Mouse (Mus musculus) erythroblast, embryonic 14.5 days (primary cell): ENCODE data around the gene Myof. TPM values are rescaled to one million over a fixed set of nuclear protein-coding genes. Genes with fewer than 3 reads are reported as not detected.
A peak's percentile ranks its signal among the peaks of the same experiment; 100 is the strongest.

Source experiments
- H3K27me3 ChIP-seq: 2 replicates; pipeline ENCODE4 v1.6.1; 2012; ENCODE audit warnings: inconsistent platforms; ENCODE audit not compliant: control insufficient read depth
- H3K36me3 ChIP-seq: 2 replicates; pipeline ENCODE4 v1.6.1; 2012; ENCODE audit warnings: mild to moderate bottlenecking, inconsistent platforms; ENCODE audit not compliant: control insufficient read depth
- H3K4me1 ChIP-seq: 2 replicates; pipeline ENCODE4 v1.6.1; 2012; ENCODE audit warnings: inconsistent platforms; ENCODE audit not compliant: control insufficient read depth
- H3K4me3 ChIP-seq: replicated peaks from 2 replicates; pipeline ENCODE3; 2012; ENCODE audit warnings: moderate library complexity, mild to moderate bottlenecking, inconsistent platforms
- H3K9me3 ChIP-seq: 2 replicates; pipeline ENCODE4 v1.6.1; 2012; ENCODE audit warnings: low read length, inconsistent platforms, mixed read lengths; ENCODE audit not compliant: control insufficient read depth
- GATA1 ChIP-seq: IDR thresholded peaks from 2 replicates; pipeline ENCODE4 v1.6.1; 2012; ENCODE audit warnings: low read length, inconsistent platforms, mixed read lengths
- TAL1 ChIP-seq: IDR thresholded peaks from 3 replicates; pipeline ENCODE4 v1.6.1; 2012; ENCODE audit warnings: low read length, inconsistent platforms, mixed read lengths
- polyA plus RNA-seq: library from polyadenylated mRNA; stranded (reverse); fragments of >175 nt; gene quantifications from 2 replicates; pipeline ENCODE4 v1.2.3, GENCODE M21; 2012

Myof gene
- 0.04 TPM in 1 of 2 replicates, not detected in the other for polyA plus RNA-seq

DNA sequence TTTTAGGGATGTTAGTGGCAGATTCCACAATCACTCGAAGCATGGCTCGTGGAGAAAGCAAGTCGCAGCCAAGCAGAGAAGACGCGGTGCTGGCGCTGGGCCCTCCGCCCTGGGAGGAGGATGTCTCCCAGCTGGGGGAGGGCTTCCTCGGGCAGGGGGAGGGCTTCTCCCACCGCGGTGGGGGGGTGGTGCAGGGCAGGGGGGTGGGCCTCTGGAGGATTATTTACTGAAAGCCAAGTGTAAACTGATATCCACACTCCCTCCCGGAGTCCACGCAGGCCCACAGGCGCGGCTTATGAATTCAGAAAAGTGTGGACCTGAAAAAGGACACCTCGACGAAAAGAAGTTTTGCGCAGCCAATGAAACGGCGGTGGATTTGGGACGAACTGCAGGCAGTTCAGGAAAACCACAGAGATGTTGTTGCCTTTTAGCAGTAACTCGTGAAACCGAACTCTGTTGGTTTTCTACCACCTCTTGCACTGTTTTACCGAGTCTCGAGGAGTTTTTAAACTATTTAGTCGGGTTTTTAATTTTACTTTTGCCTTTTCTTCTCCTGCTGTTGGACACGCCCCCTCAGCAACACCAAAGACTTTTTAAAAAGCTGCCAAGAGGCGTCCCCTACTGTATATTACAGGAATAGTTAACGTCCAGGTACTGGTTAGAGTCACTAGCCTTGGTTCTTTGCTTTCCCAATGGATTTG lies at the start of gene Myof:
Gene Myof (minus strand): TSS at position 297 of the 701 bp plus-strand sequence.
- H3K4me3 ChIP-seq = peak within 1 kb of the TSS; percentile 20
- no peak for TF ChIP-seq TAL1
- no peak for TF ChIP-seq GATA1
- H3K27me3 ChIP-seq = peaks cover 29% of the 10 kb centered on the region
- H3K4me1 ChIP-seq = no peaks in the 10 kb centered on the region
- no peaks in the 10 kb centered on the region for H3K36me3 ChIP-seq
- no peaks in the 10 kb centered on the region for H3K9me3 ChIP-seq

DNA sequence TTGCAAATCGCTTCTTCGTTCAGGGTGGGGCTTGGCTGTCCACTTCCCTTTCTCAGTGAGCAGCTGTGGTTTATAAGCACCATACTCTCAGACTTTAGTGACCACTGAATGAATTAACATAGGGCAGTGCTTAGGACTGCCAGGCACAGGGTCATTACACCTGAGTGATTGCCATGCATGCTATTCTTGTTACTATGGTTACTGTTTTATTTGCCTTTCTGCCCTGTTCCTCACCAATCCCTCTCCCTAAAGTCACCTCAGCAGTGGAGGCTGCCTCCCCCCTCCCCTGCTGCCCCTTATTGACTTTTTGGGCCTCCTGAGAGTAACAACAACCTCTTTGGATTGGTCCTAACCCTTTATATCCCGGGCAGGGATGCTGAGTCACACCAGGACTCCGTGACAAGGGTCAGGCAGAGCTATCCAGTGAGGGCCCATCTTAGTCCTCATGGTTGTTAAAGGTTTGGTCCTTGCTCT lies 48.2 kb upstream of the Myof start:
- Histone ChIP-seq H3K27me3 (peaks cover 6% of the 10 kb centered on the region), H3K4me3 (no peak overlapping the region), H3K9me3 (no peaks in the 10 kb centered on the region), H3K36me3 (no peaks in the 10 kb centered on the region), H3K4me1 (no peaks in the 10 kb centered on the region)
- TF ChIP-seq TAL1 (no peak), GATA1 (no peak)

DNA sequence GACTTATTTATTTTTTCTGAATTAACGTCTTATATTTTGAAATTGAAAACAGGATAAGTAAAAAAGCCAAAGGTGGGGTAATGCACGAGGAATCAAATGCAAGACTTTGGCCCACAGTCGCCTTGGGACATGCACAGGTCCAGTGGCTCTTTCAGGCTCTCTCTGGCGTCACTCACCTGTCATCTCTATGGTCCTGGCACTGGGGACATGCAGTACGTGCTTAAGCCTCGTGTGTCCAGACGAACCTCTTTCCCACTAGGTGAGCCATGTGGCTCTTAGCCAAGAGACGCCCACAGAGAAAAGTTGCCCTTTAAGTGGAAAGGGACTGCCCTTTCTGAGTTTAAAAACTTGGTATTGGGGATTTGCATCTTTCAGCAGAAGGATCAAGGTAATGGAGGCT lies 46.0 kb upstream of the Myof start:
- Histone ChIP-seq H3K4me3 (no peak overlapping the region), H3K9me3 (no peaks in the 10 kb centered on the region), H3K27me3 (no peaks in the 10 kb centered on the region), H3K36me3 (no peaks in the 10 kb centered on the region), H3K4me1 (no peaks in the 10 kb centered on the region)
- no peak for TF ChIP-seq GATA1
- TF ChIP-seq TAL1 = no peak

DNA sequence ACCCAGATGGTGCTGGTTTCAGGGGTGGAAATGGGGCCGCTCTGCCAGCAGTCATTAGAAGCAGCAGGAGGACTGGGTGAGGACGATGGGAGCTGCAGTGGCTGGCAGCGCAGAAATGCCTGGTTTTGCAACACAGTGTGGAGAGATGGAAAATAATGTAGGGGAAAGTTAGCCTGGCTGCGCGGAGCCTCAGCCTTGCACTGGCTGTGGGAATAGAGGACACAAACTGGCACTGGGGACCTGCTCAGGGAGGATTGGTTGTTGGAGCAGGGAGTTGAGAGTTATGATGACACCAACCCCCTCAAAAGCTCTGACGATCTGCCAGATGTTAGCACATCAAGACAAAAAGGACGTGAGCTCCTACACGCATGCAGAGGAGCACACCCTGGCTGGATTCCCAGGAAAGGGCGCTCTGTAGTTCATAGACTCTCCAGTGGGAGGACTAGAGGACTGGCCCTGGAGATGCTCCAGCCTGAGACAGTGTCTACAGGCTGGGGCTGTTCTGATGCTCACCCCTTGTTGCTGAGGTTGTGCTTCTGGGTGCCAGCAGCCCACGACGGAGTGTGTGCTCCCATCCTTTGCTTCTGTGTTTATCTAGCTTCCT lies 43.7 kb upstream of the Myof start:
- no peak overlapping the region for H3K4me3 ChIP-seq
- TF ChIP-seq TAL1 (no peak), GATA1 (no peak)
- no peaks in the 10 kb centered on the region for H3K36me3 ChIP-seq
- H3K27me3 ChIP-seq = no peaks in the 10 kb centered on the region
- no peaks in the 10 kb centered on the region for H3K9me3 ChIP-seq
- no peaks in the 10 kb centered on the region for H3K4me1 ChIP-seq

DNA sequence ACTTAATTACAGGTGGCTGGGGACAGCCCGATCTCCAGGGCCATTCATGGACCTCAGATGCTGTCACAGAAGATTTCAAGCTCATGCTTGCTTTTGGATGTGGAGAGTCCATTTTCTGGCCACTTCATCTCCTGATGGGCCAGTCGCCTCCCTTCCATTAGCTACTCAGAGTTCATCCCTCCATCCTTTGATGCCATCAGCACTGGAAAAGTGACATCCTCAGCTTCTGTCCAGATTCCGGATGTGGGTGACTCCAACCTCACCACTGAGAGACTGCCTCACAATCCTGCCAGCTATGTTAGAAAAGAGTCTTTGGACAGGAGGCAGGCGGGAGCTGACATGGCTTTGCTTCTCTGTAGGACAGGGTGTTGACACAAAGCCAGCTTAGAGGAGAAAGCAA lies 42.5 kb upstream of the Myof start:
- TF ChIP-seq GATA1 = no peak
- no peak for TF ChIP-seq TAL1
- no peaks in the 10 kb centered on the region for H3K4me1 ChIP-seq
- H3K4me3 ChIP-seq = no peak overlapping the region
- H3K27me3 ChIP-seq = no peaks in the 10 kb centered on the region
- H3K36me3 ChIP-seq = no peaks in the 10 kb centered on the region
- no peaks in the 10 kb centered on the region for H3K9me3 ChIP-seq

DNA sequence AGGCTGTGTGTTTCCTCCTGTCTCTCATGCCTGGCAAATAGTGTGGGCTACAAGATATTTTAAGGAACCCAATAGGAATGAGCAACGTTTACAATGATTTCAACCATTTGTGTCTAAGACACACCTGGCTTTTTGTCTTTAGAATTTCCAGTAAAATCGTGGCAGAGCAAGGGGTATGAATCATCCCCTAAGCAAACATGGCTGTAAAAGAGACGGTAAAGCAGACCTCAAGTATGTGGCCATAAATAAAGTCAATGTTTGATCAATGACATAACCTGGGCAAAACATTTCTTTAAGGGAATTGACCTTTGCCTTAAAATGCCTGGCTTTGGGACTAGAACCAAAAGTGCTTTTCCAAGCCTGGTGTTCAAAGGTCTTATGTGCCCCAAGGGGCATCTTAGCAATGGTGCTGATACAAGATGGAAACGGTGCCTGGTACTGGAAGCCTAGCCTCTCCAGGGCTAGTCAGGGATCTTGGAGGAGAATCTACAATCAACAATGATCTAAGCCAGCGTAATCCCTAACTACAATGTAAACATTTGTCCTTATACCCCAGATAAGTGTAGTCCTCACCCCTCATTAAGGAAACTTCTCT lies 39.7 kb upstream of the Myof start:
- Histone ChIP-seq H3K9me3 (no peaks in the 10 kb centered on the region), H3K27me3 (no peaks in the 10 kb centered on the region), H3K36me3 (no peaks in the 10 kb centered on the region), H3K4me1 (no peaks in the 10 kb centered on the region), H3K4me3 (no peak overlapping the region)
- TF ChIP-seq TAL1 (no peak), GATA1 (no peak)

DNA sequence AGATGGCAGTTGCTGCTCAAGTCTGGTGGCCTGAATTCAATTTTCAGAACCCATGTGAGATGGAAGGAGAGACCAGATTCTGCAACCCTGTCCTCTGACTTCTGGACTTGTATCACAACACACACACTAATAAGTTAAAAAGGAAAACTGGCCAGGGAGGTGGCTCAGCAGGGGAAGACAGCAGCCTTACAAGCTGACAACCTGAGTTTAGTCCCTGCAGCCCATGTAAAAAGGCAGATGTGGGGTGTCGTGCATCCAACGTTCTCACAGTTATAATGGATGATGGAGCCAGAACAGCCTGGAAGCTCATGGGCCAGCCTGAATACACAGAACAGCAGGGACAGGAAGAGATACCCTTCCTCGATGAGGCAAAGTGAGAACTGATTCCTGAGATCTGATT lies 38.0 kb upstream of the Myof start:
- H3K27me3 ChIP-seq = no peaks in the 10 kb centered on the region
- no peaks in the 10 kb centered on the region for H3K36me3 ChIP-seq
- TF ChIP-seq TAL1 (no peak), GATA1 (no peak)
- no peaks in the 10 kb centered on the region for H3K4me1 ChIP-seq
- no peaks in the 10 kb centered on the region for H3K9me3 ChIP-seq
- no peak overlapping the region for H3K4me3 ChIP-seq

DNA sequence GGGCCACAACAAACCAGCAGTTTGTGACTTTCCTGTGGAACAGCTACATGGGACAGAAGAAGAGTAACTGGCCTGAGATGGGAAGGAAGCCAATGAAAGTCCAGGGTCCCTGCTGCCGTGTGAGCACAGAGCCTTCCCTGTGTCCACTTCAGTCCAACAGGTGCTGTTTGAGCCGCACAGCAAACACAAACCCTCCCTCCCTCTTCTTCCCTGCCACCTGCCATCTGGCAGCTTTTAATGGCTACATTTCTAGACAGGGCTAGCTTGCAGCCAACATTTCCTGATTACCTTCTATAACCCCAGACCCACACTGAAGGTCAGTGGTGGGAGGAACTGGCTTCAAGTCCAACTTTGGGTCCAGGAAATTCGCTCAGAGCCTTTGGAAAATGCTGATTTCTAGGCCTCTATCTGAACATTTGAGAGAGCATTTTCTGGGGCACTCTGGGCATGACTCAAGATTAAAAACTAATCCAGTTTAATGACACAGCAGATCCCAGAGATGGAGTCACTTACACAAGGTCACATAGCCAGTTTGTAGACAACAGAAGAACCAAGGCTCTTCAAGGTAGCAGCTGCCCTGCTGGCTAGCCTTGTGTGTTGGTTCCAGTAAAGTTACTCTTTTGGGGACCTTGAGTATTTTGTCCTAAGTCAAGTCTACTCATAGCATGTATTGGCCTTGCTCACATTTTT lies 34.6 kb upstream of the Myof start:
- Histone ChIP-seq H3K9me3 (no peaks in the 10 kb centered on the region), H3K27me3 (no peaks in the 10 kb centered on the region), H3K4me1 (no peaks in the 10 kb centered on the region), H3K4me3 (no peak overlapping the region), H3K36me3 (no peaks in the 10 kb centered on the region; the same call in 1 of the 2 replicates)
- TF ChIP-seq TAL1 (no peak), GATA1 (no peak)

DNA sequence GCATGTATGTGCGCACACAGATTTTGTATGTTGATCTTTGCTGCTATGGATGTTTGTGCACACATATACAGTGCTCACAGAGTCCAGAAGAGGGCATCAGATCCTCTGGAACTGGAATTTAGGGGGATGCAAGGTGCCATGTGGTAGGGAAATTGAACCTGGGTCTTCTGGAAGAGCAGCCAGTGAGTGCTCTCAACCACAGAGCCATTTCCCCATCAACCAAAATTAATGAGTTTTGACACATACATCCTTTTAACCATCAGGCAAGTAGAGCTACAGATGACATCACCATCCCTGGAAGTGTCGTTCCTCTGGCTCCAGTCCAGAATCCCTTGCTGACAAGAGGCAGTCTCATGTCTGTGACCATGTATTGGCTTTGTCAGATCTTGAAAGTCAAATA lies 32.9 kb upstream of the Myof start:
- H3K4me1 ChIP-seq = no peaks in the 10 kb centered on the region
- no peak for TF ChIP-seq TAL1
- no peak for TF ChIP-seq GATA1
- H3K9me3 ChIP-seq = no peaks in the 10 kb centered on the region
- no peak overlapping the region for H3K4me3 ChIP-seq
- H3K27me3 ChIP-seq = no peaks in the 10 kb centered on the region
- H3K36me3 ChIP-seq = no peaks in the 10 kb centered on the region; the same call in 1 of the 2 replicates
